Mouse (Mus musculus) heart, embryonic 14.5 days (tissue): ENCODE results near the gene Slc24a4. TPM values are rescaled to one million over a fixed set of nuclear protein-coding genes. Genes with fewer than 3 reads are reported as not detected.

Experiments
- ATAC-seq: fragments of 200-750 bp; cut with Nextera tagmentation; 2 replicates; pipeline ENCODE4 v1.8.0; 2017; ENCODE audit warnings: low read depth, moderate TSS enrichment; ENCODE audit not compliant: insufficient number of reproducible peaks, insufficient read depth, low FRiP score
- H3K27ac ChIP-seq, 2 experiments: fragments of 200-500 bp in 1 of 2; fragments of 300-500 bp in 1 of 2; sonication (generic) in 1 of 2; replicated peaks in 1 of 2; 2 replicates each; pipeline ENCODE4 v1.5.1; 2012 to 2014; ENCODE audit warnings: low read depth in 2 of 2, low read length in 2 of 2, control low read depth in 1 of 2, mild to moderate bottlenecking in 1 of 2, mixed read lengths in 1 of 2; ENCODE audit not compliant: control insufficient read depth in 1 of 2, insufficient read depth in 1 of 2
- H3K27me3 ChIP-seq: fragments of 300-500 bp; sonication (generic); 2 replicates; pipeline ENCODE4 v1.6.1; 2014; ENCODE audit warnings: mild to moderate bottlenecking, low read length, control low read depth; ENCODE audit not compliant: control insufficient read depth, insufficient read depth
- H3K36me3 ChIP-seq: fragments of 300-500 bp; sonication (generic); 2 replicates; pipeline ENCODE4 v1.6.1; 2014; ENCODE audit warnings: mild to moderate bottlenecking, control low read depth, low read length, mixed read lengths; ENCODE audit not compliant: control insufficient read depth, insufficient read depth
- H3K4me1 ChIP-seq, 2 experiments: fragments of 200-500 bp in 1 of 2; fragments of 300-500 bp in 1 of 2; sonication (generic) in 1 of 2; 2 replicates each; pipeline ENCODE4 v1.6.1; 2012 to 2014; ENCODE audit warnings: low read length in 2 of 2, control low read depth in 1 of 2, mixed read lengths in 1 of 2; ENCODE audit not compliant: control insufficient read depth in 2 of 2, insufficient read depth in 2 of 2
- H3K4me2 ChIP-seq: fragments of 300-500 bp; sonication (generic); 2 replicates; pipeline ENCODE4 v1.6.1; 2014; ENCODE audit warnings: mild to moderate bottlenecking, low read length
- H3K4me3 ChIP-seq, 2 experiments: fragments of 200-500 bp in 1 of 2; fragments of 300-500 bp in 1 of 2; sonication (generic) in 1 of 2; 2 replicates each; pipeline ENCODE4 v1.5.1; 2012 to 2014; ENCODE audit warnings: low read length in 2 of 2, mild to moderate bottlenecking in 2 of 2, control low read depth in 1 of 2, low read depth in 1 of 2, moderate library complexity in 1 of 2; ENCODE audit not compliant: control insufficient read depth in 1 of 2, insufficient read depth in 1 of 2
- H3K9ac ChIP-seq: fragments of 300-500 bp; sonication (generic); 2 replicates; pipeline ENCODE4 v1.6.1; 2014; ENCODE audit warnings: mild to moderate bottlenecking, low read length
- H3K9me3 ChIP-seq: fragments of 300-500 bp; sonication (generic); 2 replicates; pipeline ENCODE4 v1.6.1; 2016; ENCODE audit warnings: low read length, control low read depth; ENCODE audit not compliant: control insufficient read depth
- WGBS: fragments of 180-500 bp; shearing (Covaris S2); extraction: QIAGEN DNeasy Blood & Tissue Kit; methylation state at CpG from one replicate; pipeline ENCODE4 v1.1.7; 2014; 5-methylcytosine and 5-hydroxymethylcytosine counted together
- polyA plus RNA-seq: library from polyadenylated mRNA; unstranded; fragments of >200 nt; fragmentation: Nextera tagmentation; extraction: Ambion mirVana; gene quantifications from 2 replicates; pipeline ENCODE4 v1.2.1, GENCODE M21; 2014

The Slc24a4 gene
- polyA plus RNA-seq, 1 experiment from 2014 or later, result 2.7 TPM

GRCm38 (mm10) chr12:102285779-102286178 is 157.2 kb downstream of the Slc24a4 start:
- Histone ChIP-seq H3K4me3 (no peak overlapping the region), H3K27me3 (no peaks in the 10 kb centered on the region), H3K27ac (peak overlapping the region; percentile 22 to 76; a peak in 3 of 4 replicates), H3K9me3 (no peaks in the 10 kb centered on the region), H3K9ac (no peak overlapping the region), H3K4me1 (peaks cover 43 to 59% of the 10 kb centered on the region in 2 experiments), H3K4me2 (peak overlapping the region; percentile 77; the same call in 1 of the 2 replicates), H3K36me3 (peaks cover 9% of the 10 kb centered on the region)
- ATAC-seq, result no peak
- 66% methylated on average over 5 of the region's 5 CpGs for WGBS

GRCm38 (mm10) chr12:102286681-102287414 is 158.3 kb downstream of the Slc24a4 start:
- Histone ChIP-seq H3K27me3 (no peaks in the 10 kb centered on the region), H3K4me2 (peak overlapping the region; percentile 44), H3K36me3 (peaks cover 9% of the 10 kb centered on the region), H3K4me3 (no peak overlapping the region), H3K9ac (peak overlapping the region; percentile 41; the same call in 1 of the 2 replicates), H3K27ac (peak overlapping the region; percentile 34 to 76), H3K4me1 (peaks cover 47 to 66% of the 10 kb centered on the region in 2 experiments), H3K9me3 (no peaks in the 10 kb centered on the region)
- 53% methylated on average over 10 of the region's 10 CpGs for WGBS
- no peak for ATAC-seq

DNA sequence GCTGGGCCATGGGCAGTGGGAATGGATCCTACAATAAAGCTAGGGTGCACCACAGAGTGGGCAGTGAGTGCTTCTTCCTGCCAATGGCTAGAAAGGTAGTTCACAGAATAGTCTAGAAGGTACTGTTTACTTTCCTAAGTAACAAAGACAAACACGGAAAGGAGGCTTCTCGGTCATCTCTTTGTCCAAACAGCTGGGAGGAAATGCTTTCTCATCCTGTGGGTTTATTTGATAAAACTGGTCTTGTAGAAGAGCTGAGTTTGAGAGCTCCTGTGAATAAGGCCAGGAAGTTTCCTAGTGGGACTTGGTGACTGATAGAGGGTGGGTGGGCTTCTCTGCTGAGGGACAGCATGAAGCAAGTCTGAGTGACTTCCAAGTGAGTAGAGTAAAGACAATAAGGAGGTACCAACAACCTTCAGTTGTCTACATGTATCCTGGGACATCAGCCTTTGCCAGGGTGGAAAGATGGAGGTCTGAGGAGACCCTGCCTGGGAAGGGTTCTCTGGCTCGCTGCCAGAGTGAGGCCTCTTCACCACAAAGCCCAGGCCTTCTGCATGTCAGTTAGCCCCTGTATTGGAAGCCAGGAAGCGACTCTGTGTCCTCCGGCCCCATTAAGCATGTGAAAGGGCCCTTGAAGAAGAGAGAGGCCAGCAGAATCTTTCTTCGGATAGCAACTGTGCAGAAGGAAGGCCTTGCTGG is 159.5 kb downstream of the Slc24a4 start:
- H3K27me3 ChIP-seq, result no peaks in the 10 kb centered on the region
- no peak for ATAC-seq
- H3K36me3 ChIP-seq, result peaks cover 9% of the 10 kb centered on the region
- H3K4me1 ChIP-seq, result peaks cover 57 to 72% of the 10 kb centered on the region in 2 experiments
- no peak overlapping the region for H3K4me2 ChIP-seq
- H3K27ac ChIP-seq, result peak overlapping the region; percentile 29 to 76; a peak in 3 of 4 replicates
- H3K4me3 ChIP-seq, result no peak overlapping the region
- no peaks in the 10 kb centered on the region for H3K9me3 ChIP-seq
- WGBS, result 49% methylated on average over 6 of the region's 6 CpGs
- no peak overlapping the region for H3K9ac ChIP-seq

DNA sequence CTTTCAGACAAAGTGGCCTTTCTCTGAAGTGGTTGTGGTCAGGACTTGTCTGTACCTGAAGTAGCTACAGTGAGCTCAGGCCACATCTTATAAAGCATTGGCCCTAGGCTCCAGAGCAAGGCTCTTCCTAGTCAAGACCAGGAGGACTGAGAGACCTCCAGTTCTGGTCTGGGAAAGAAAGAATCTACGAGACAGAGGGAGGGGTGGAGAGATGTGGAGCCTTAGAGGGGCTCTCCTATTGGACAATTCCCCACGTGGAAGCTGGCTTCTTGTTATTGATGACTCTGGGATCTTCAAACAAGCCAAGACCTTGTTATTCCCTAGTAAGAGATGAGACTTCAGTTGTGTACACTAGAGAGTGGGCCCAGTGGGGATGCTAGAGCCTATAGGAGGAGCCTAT is 160.3 kb downstream of the Slc24a4 start:
- ATAC-seq, result no peak
- no peaks in the 10 kb centered on the region for H3K9me3 ChIP-seq
- H3K36me3 ChIP-seq, result peaks cover 9% of the 10 kb centered on the region
- H3K4me3 ChIP-seq, result no peak overlapping the region
- H3K27ac ChIP-seq, result 0 out of 4 replicates have a peak overlapping the region, but pooled peaks of 1 of the 2 experiments have one; percentile 26
- 49% methylated on average over 2 of the region's 2 CpGs for WGBS
- no peak overlapping the region for H3K9ac ChIP-seq
- no peak overlapping the region for H3K4me2 ChIP-seq
- no peaks in the 10 kb centered on the region for H3K27me3 ChIP-seq
- peaks cover 56 to 70% of the 10 kb centered on the region in 2 experiments for H3K4me1 ChIP-seq

DNA sequence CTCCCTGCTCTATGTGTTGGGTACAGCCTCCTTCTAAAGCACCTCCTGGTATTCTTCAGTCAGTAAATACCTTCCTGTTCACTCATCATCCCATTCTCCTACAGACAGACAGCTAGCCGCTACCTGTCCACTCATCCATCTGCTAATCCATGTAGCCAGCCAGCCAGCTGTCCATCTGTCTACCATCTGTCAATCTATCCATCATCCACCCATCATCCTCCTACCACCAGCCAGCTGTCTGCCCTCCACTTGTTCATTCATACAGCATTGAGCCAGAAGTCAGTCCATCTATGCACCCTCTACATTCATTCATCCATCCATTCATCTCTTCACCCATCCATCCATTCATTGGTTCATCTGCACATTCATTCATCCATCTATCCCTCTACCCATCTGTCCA is 161.0 kb downstream of the Slc24a4 start:
- no peaks in the 10 kb centered on the region for H3K9me3 ChIP-seq
- WGBS, result 96% methylated on average over 1 of the region's 1 CpGs
- H3K4me1 ChIP-seq, result peaks cover 51 to 64% of the 10 kb centered on the region in 2 experiments

GRCm38 (mm10) chr12:102290662-102291061 is 162.1 kb downstream of the Slc24a4 start:
- no peak overlapping the region for H3K9ac ChIP-seq
- 90% methylated on average over 2 of the region's 2 CpGs for WGBS
- no peak overlapping the region for H3K27ac ChIP-seq
- peaks cover 44 to 56% of the 10 kb centered on the region in 2 experiments for H3K4me1 ChIP-seq
- no peaks in the 10 kb centered on the region for H3K27me3 ChIP-seq
- ATAC-seq, result no peak
- no peak overlapping the region for H3K4me2 ChIP-seq
- H3K9me3 ChIP-seq, result no peaks in the 10 kb centered on the region
- H3K36me3 ChIP-seq, result peaks cover 9% of the 10 kb centered on the region
- H3K4me3 ChIP-seq, result no peak overlapping the region

More for the DNA sequence above, 161.0 kb downstream of the Slc24a4 start:
- H3K9ac ChIP-seq, result no peak overlapping the region
- no peak overlapping the region for H3K27ac ChIP-seq
- peaks cover 9% of the 10 kb centered on the region for H3K36me3 ChIP-seq
- no peak for ATAC-seq
- no peak overlapping the region for H3K4me3 ChIP-seq
- no peak overlapping the region for H3K4me2 ChIP-seq
- H3K27me3 ChIP-seq, result no peaks in the 10 kb centered on the region

DNA sequence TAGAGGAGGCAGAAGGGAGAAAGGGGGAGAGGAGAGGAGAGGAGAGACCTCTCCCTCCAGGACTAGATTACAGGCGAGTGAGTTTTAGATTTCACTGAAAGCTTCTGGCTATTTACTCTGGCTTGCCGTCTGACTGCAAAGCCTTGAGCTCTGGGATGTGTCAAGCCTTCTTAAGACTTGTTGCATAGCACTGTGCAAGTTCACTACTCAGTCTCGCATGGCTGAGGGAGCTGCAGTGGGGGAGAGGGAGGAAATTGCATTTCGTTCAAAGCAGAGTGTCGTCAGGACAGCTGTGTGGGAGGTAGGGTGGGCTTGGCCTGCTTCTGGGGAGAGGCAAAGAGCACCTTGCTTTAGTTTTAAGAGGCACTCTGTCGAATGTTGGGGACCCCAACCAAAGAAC is 163.2 kb downstream of the Slc24a4 start:
- Histone ChIP-seq H3K4me3 (no peak overlapping the region), H3K4me1 (peaks cover 35 to 46% of the 10 kb centered on the region in 2 experiments)
- 16% methylated on average over 6 of the region's 6 CpGs for WGBS

More for the DNA sequence above, 163.2 kb downstream of the Slc24a4 start:
- no peaks in the 10 kb centered on the region for H3K9me3 ChIP-seq
- H3K4me2 ChIP-seq, result no peak overlapping the region
- peak overlapping the region in 1 of 2 experiments; percentile 5; a peak in 1 of 4 replicates for H3K27ac ChIP-seq
- no peak for ATAC-seq
- H3K27me3 ChIP-seq, result no peaks in the 10 kb centered on the region
- no peak overlapping the region for H3K9ac ChIP-seq
- peaks cover 9% of the 10 kb centered on the region for H3K36me3 ChIP-seq
